Mouse (Mus musculus) liver, postnatal 0 days (tissue): ENCODE data around the gene D5Ertd579e.
A peak's percentile ranks its signal among the peaks of the same experiment; 100 is the strongest.

Experiments
- CTCF ChIP-seq: sonication (generic); IDR thresholded peaks from 2 replicates; pipeline ENCODE4 v1.5.1; 2016; ENCODE audit warnings: antibody characterized with exemption, low read depth
- EP300 ChIP-seq: IDR thresholded peaks from 2 replicates; pipeline ENCODE4 v1.6.1; 2016; ENCODE audit warnings: antibody characterized with exemption, low read depth, mild to moderate bottlenecking

DNA sequence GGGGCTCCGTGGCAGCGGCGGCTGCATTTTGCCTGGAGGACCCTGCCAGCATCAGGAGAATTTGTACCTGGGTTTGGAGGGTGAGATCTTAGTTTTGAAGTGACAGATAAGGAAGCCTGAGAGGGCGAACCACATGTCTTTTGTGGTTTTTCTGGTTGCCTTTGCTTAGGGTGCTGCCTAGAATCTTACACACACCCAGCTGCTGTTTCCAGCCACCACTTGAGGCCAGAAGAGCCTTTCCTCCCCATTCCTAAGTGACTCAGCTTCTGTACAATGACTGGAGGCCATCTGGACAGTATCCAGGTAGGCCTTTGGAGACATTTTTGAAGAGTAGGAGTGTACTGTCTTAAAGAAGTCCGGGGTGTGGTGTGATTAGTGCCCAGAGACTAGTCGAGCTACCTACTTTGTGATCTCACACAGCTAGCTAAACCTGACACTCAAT, 26.6 kb upstream of the D5Ertd579e start:
- TF ChIP-seq CTCF (0 out of 2 replicates have a peak, but pooled peaks have one; percentile 10), EP300 (peak; percentile 50)
